Mouse (Mus musculus): Measurements from ENCODE around the gene 4930558K02Rik. TPM values are rescaled to one million over a fixed set of nuclear protein-coding genes. Genes with fewer than 3 reads are reported as not detected.
A peak's percentile ranks its signal among the peaks of the same experiment; 100 is the strongest.

4930558K02Rik gene
- polyA plus RNA-seq, 1 experiment = 0.15 TPM

GRCm38 (mm10) chr1:161962465-161963377 lies 16.7 kb downstream of the 4930558K02Rik start:
- no peaks in the 10 kb centered on the region for H3K4me1 ChIP-seq (ENCODE audit: control insufficient read depth, insufficient read depth, low read length)

DNA sequence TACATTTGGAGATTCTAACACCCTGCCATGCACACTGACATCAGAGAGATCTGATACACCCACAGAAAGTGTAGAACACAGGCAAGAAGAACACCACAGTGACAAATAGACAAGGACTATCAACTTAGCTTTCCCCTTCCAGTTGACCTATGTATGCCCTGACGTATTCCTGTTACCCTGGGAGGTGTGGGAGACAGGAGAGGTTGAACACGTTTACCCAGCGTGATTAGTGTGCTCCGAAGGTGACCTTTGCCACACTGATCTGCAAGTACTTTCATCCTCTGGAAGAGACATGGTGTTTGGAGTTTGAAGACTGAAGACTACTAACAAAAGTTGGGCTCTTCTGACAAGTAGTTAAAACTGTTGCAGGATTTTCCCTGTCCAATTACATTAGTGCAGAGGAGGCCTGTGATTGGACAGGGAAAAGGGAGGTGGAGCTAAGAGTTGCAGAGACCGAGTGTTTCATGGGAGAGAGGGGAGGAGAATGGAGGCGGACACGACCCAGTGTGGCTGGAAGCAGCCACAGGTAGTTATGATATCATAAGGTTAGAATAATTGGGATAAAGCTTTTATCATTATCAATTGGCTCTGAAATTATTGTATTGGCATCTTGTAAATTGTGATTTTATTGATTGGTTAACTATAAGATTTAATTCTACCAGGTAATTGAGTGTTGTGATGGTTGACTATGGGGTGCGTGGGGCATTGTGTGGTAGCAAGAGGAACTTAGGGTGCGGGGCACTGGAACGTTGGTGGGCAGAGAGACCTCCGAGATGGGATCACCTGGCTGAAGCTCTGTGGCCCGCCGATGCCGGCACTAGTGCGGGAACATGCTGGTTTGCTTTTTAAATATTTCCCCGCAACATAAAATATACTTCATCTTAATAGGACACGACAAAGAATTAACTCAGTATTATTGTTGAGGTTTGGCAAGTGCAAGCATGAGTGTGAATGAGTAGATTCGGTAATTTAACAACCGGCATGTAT lies 21.2 kb downstream of the 4930558K02Rik start:
- H3K4me1 ChIP-seq (ENCODE audit: control insufficient read depth, insufficient read depth, low read length) = no peaks in the 10 kb centered on the region
- TF ChIP-seq CTCF (IDR thresholded peaks at IDR 0.05; ENCODE audit: extremely low read depth, insufficient read depth, low read length) = no peak
- TF ChIP-seq POLR2A (IDR thresholded peaks at IDR 0.05; ENCODE audit: extremely low read depth, insufficient read depth, low read length) = no peak

More at GRCm38 (mm10) chr1:161962465-161963377, 16.7 kb downstream of the 4930558K02Rik start:
- no peak for TF ChIP-seq POLR2A (IDR thresholded peaks at IDR 0.05; ENCODE audit: extremely low read depth, insufficient read depth, low read length)
- peak; percentile 53 for TF ChIP-seq CTCF (IDR thresholded peaks at IDR 0.05; ENCODE audit: extremely low read depth, insufficient read depth, low read length)
- no peak overlapping the region for H3K4me3 ChIP-seq (ENCODE audit: insufficient read depth, low read length)
- H3K27ac ChIP-seq (ENCODE audit: insufficient read depth, low read length) = no peak overlapping the region

DNA sequence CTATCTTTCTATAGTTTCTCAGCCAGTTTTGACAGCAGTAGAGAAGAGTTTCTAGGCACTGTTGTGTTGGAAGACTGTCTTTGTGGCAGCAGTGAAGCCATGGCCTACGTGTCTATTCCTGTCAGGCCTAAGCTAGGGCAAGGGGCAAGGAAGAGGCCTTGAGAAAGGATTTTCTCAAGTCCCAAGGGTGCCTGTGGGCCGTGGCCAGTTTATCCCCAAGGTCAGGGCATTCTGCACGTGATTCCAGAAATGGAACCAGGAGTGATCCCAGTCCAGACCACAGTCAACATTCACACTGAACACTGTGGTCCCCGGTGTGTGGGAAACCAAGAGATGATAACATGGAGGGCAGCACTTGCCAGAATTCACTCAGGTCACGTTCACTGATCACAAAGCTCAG lies 23.6 kb downstream of the 4930558K02Rik start:
- Histone ChIP-seq H3K4me1 (ENCODE audit: control insufficient read depth, insufficient read depth, low read length) (no peaks in the 10 kb centered on the region), H3K27ac (ENCODE audit: insufficient read depth, low read length) (no peak overlapping the region), H3K4me3 (ENCODE audit: insufficient read depth, low read length) (no peak overlapping the region)
- no peak for TF ChIP-seq CTCF (IDR thresholded peaks at IDR 0.05; ENCODE audit: extremely low read depth, insufficient read depth, low read length)
- TF ChIP-seq POLR2A (IDR thresholded peaks at IDR 0.05; ENCODE audit: extremely low read depth, insufficient read depth, low read length) = no peak

More for the DNA sequence above, 21.2 kb downstream of the 4930558K02Rik start:
- Histone ChIP-seq H3K4me3 (ENCODE audit: insufficient read depth, low read length) (no peak overlapping the region), H3K27ac (ENCODE audit: insufficient read depth, low read length) (no peak overlapping the region)

DNA sequence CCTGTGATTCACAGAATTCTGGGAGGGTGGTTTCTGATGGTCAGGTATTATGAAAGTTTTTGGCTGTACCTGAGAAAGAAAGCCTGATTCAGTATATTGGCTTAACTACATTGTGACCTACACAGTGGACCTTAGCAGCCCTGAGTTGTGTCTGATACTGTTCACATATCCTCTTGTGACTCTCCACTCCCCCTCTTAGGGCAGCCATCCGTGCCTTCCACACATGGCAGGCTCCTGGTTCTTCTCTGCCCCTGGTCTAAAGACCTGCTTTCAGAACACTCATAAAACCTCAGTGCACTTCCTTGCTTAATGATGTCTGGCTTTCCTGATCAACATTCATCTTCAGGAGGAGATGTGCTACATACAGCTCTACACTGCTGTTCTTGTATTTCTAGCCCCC lies 26.8 kb downstream of the 4930558K02Rik start:
- TF ChIP-seq POLR2A (IDR thresholded peaks at IDR 0.05; ENCODE audit: extremely low read depth, insufficient read depth, low read length) (no peak), CTCF (IDR thresholded peaks at IDR 0.05; ENCODE audit: extremely low read depth, insufficient read depth, low read length) (no peak)
- Histone ChIP-seq H3K27ac (ENCODE audit: insufficient read depth, low read length) (no peak overlapping the region), H3K4me1 (ENCODE audit: control insufficient read depth, insufficient read depth, low read length) (no peaks in the 10 kb centered on the region)

DNA sequence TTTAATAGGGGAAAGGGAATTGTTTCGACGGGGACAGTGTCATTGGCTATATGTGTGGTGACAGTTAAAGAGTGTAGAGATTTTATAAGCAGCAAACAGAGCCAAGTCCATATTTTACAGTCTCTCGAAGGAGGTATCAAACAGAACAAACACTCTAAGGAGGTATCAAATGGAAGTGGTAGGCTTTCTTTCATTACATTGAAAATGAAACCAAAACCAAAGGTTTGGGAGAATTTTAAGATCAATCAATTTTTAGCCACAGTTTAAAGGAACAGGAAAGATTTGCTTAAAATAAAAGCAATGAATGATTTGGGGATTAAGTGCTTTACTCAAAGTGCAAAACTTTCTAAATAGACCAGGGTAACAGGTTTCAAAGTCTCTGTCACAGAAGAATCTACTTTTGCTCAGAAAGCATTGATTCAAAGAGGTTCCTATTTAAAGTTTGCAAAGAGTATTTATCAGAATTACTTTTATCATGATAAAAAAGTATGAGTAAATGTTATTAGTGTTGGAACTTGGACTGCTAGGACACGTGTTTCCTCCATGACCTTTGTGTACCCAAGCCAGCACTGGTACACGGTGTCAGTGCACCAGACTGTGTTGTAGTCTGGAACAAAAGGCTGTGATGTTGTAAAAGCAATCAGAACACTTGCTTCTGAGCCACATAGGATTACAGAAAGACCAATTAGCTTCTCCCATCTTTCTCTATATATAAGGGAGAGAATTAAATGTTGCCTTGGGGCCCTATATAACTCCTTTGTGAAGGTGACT lies 28.2 kb downstream of the 4930558K02Rik start:
- Histone ChIP-seq H3K4me3 (ENCODE audit: insufficient read depth, low read length) (no peak overlapping the region), H3K27ac (ENCODE audit: insufficient read depth, low read length) (no peak overlapping the region), H3K4me1 (ENCODE audit: control insufficient read depth, insufficient read depth, low read length) (no peaks in the 10 kb centered on the region)
- TF ChIP-seq POLR2A (IDR thresholded peaks at IDR 0.05; ENCODE audit: extremely low read depth, insufficient read depth, low read length) (no peak), CTCF (IDR thresholded peaks at IDR 0.05; ENCODE audit: extremely low read depth, insufficient read depth, low read length) (no peak)

More for the DNA sequence above, 26.8 kb downstream of the 4930558K02Rik start:
- H3K4me3 ChIP-seq (ENCODE audit: insufficient read depth, low read length) = no peak overlapping the region

GRCm38 (mm10) chr1:161942082-161942481 lies 37.4 kb downstream of the 4930558K02Rik start:
- H3K4me1 ChIP-seq (ENCODE audit: control insufficient read depth, insufficient read depth, low read length) = no peaks in the 10 kb centered on the region
- no peak overlapping the region for H3K4me3 ChIP-seq (ENCODE audit: insufficient read depth, low read length)
- no peak overlapping the region for H3K27ac ChIP-seq (ENCODE audit: insufficient read depth, low read length)
- TF ChIP-seq CTCF (IDR thresholded peaks at IDR 0.05; ENCODE audit: extremely low read depth, insufficient read depth, low read length) (no peak), POLR2A (IDR thresholded peaks at IDR 0.05; ENCODE audit: extremely low read depth, insufficient read depth, low read length) (no peak)

DNA sequence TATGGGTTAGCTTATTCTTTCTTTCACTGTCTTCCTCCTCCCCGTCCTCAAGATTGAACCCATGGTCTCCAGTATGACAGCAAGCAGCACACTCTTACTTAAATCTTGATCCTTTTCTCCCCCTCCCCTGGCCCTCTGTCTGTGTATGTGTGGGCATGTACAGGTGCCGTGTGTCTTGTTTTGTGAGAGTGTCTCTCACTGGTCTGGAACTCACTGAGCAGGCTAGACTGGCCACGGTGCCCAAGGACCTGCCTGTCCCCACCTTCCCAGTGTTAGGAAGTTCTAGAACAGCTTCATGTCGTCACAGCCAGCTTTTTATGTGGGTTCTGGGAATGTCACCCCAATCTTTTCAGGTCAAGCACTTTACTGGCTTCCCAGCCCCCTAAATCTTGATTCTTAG lies 47.1 kb downstream of the 4930558K02Rik start:
- no peak overlapping the region for H3K4me3 ChIP-seq (ENCODE audit: insufficient read depth, low read length)
- H3K27ac ChIP-seq (ENCODE audit: insufficient read depth, low read length) = no peak overlapping the region
- no peaks in the 10 kb centered on the region for H3K4me1 ChIP-seq (ENCODE audit: control insufficient read depth, insufficient read depth, low read length)
- TF ChIP-seq POLR2A (IDR thresholded peaks at IDR 0.05; ENCODE audit: extremely low read depth, insufficient read depth, low read length) = no peak
- no peak for TF ChIP-seq CTCF (IDR thresholded peaks at IDR 0.05; ENCODE audit: extremely low read depth, insufficient read depth, low read length)

- H3K4me3 ChIP-seq (ENCODE audit: insufficient read depth, low read length) = no peak overlapping the region
- H3K27ac ChIP-seq (ENCODE audit: insufficient read depth, low read length) = no peak overlapping the region
- TF ChIP-seq POLR2A (IDR thresholded peaks at IDR 0.05; ENCODE audit: extremely low read depth, insufficient read depth, low read length) = no peak
- TF ChIP-seq CTCF (IDR thresholded peaks at IDR 0.05; ENCODE audit: extremely low read depth, insufficient read depth, low read length) = no peak
- H3K4me1 ChIP-seq (ENCODE audit: control insufficient read depth, insufficient read depth, low read length) = no peaks in the 10 kb centered on the region
Observed at GRCm38 (mm10) chr1:161931817-161932216, 47.6 kb downstream of the 4930558K02Rik start.
